8 mouse cellular contexts compared by ENCODE assay signal in genomic region chr13:44476901-44477300, GRCm38 (mm10).
DNase-seq lines count a peak whose midpoint lies in the region; ATAC-seq lines count a peak whose summit lies in the region.

No protein-coding gene starts in this region.

- H3K4me1 ChIP-seq in heart, embryonic 16.5 days (ENCODE audit: control insufficient read depth, insufficient read depth, low read length): peaks cover 6% of the 10 kb centered on the region; the same call in 1 of the 2 replicates
- peaks cover 25% of the 10 kb centered on the region for H3K4me1 ChIP-seq in limb, embryonic 10.5 days
- peaks cover 12% of the 10 kb centered on the region for H3K4me1 ChIP-seq in hindbrain, embryonic 12.5 days

- ATAC-seq in heart, embryonic 16.5 days (replicated peaks; ENCODE audit: extremely low read depth, insufficient read depth, low FRiP score): no peak
- no peak for ATAC-seq in hindbrain, embryonic 12.5 days (ENCODE audit: low FRiP score)

- no peaks in the 10 kb centered on the region for H3K9me3 ChIP-seq in heart, embryonic 16.5 days (replicated peaks; ENCODE audit: control insufficient read depth, low read length)
- H3K9me3 ChIP-seq in limb, embryonic 10.5 days (replicated peaks): no peaks in the 10 kb centered on the region
- H3K9me3 ChIP-seq in hindbrain, embryonic 12.5 days (replicated peaks): no peaks in the 10 kb centered on the region

- no peaks in the 10 kb centered on the region for H3K36me3 ChIP-seq in heart, embryonic 16.5 days (ENCODE audit: control insufficient read depth, insufficient read depth)
- H3K36me3 ChIP-seq in limb, embryonic 10.5 days: no peaks in the 10 kb centered on the region
- no peaks in the 10 kb centered on the region for H3K36me3 ChIP-seq in hindbrain, embryonic 12.5 days

- H3K4me2 ChIP-seq in heart, embryonic 16.5 days (ENCODE audit: low read depth, low read length): peak overlapping the region; percentile 30; the same call in 1 of the 2 replicates
- H3K4me2 ChIP-seq in hindbrain, embryonic 12.5 days (replicated peaks): no peak overlapping the region

- H3K4me3 ChIP-seq in heart, embryonic 16.5 days (ENCODE audit: low read length): no peak overlapping the region
- no peak overlapping the region for H3K4me3 ChIP-seq in limb, embryonic 10.5 days
- H3K4me3 ChIP-seq in hindbrain, embryonic 12.5 days: no peak overlapping the region

- no peak overlapping the region for H3K9ac ChIP-seq in heart, embryonic 16.5 days (ENCODE audit: low read length)
- no peak overlapping the region for H3K9ac ChIP-seq in hindbrain, embryonic 12.5 days

- WGBS in heart, embryonic 16.5 days: 50% methylated on average over 8 of the region's 8 CpGs
- 72% methylated on average over 8 of the region's 8 CpGs for WGBS in limb, embryonic 10.5 days
- WGBS in hindbrain, embryonic 12.5 days: 54% methylated on average over 8 of the region's 8 CpGs

- peak overlapping the region; percentile 61 for H3K27ac ChIP-seq in heart, embryonic 16.5 days (ENCODE audit: low read length)
- peak overlapping the region; percentile 54; the same call in 1 of the 2 replicates for H3K27ac ChIP-seq in limb, embryonic 10.5 days
- H3K27ac ChIP-seq in hindbrain, embryonic 12.5 days: no peak overlapping the region

- peak; percentile 18 for DNase-seq in ovary, postnatal 14 days (ENCODE audit: low spot score)
- no peak for DNase-seq in ovary, adult 18-20 months (ENCODE audit: low spot score)
- no peak for DNase-seq in limb, embryonic 10.5 days (ENCODE audit: low spot score)
- DNase-seq in testis, postnatal 14 days (ENCODE audit: low spot score): peak; percentile 39
- DNase-seq in frontal cortex, adult 2 months (ENCODE audit: extremely low spot score in 1 of 2, low spot score in 1 of 2): no peak
- no peak for DNase-seq in embryo, embryonic 11 days

- no peaks in the 10 kb centered on the region for H3K27me3 ChIP-seq in heart, embryonic 16.5 days (ENCODE audit: control insufficient read depth, insufficient read depth, low read length)
- 0 out of 2 replicates have a peak, but pooled peaks cover 3% of the 10 kb centered on the region for H3K27me3 ChIP-seq in limb, embryonic 10.5 days (ENCODE audit: low read depth, poor library complexity, severe bottlenecking)
- H3K27me3 ChIP-seq in hindbrain, embryonic 12.5 days: no peaks in the 10 kb centered on the region

Comparison
In these comparisons a context has a peak if more than half of its experiments do, and no peak if none do; other contexts are left out.
1. DNase-seq: peak in ovary, postnatal 14 days (single experiment) and testis, postnatal 14 days (single experiment); none in ovary, adult 18-20 months (single experiment), limb, embryonic 10.5 days (single experiment), frontal cortex, adult 2 months (0 of 2) and embryo, embryonic 11 days (single experiment).